Mouse (Mus musculus): Measurements from ENCODE around the gene Eno2. TPM values are rescaled to one million over a fixed set of nuclear protein-coding genes. Genes with fewer than 3 reads are reported as not detected.

The Eno2 gene
- total and polyA plus RNA-seq, 3 experiments: 20.8 to 24.6 (median 23.6) TPM

DNA sequence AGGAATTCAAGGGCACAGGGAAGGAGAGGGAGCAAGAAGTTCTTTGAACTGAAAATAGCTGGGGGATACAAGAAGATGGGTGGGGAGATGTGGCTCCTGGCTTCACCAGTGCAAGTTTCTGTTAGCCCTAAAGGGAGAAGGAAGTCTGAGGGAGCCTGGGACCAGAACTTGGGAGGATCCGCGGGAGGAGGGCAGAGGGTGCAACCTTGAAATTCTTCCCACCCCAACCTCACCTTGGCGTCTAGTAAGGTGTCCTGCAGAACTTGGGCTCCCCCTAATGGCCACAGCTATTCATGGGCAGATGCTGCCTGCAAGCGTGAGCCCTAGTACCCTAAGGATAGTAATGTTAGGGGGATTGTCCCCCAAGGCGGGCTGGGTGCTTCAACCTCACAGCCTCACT is 10.2 kb downstream of the Eno2 start:
- TF ChIP-seq MXI1 (IDR thresholded peaks at IDR 0.05; ENCODE audit: low read depth, low read length) (no peak), ELF1 (IDR thresholded peaks at IDR 0.05; ENCODE audit: low read depth, low read length) (0 out of 2 replicates have a peak, but pooled peaks have one; percentile 18), HCFC1 (IDR thresholded peaks at IDR 0.05; ENCODE audit: low read depth, low read length) (peak; percentile 70), ZMIZ1 (IDR thresholded peaks at IDR 0.05; ENCODE audit: low read depth, low read length) (no peak), IRF4 (IDR thresholded peaks at IDR 0.05; ENCODE audit: low read depth, low read length) (peak; percentile 30; the same call in 1 of the 2 replicates), MYC (IDR thresholded peaks at IDR 0.05; ENCODE audit: low read depth, low read length) (peak; percentile 45; the same call in 1 of the 2 replicates), POLR2A (IDR thresholded peaks at IDR 0.05; ENCODE audit: low read depth, low read length) (peak; percentile 43; the same call in 1 of the 2 replicates), RCOR1 (conservative IDR thresholded peaks at IDR 0.05; ENCODE audit: low read depth, low read length) (no peak), SMC3 (IDR thresholded peaks at IDR 0.05; ENCODE audit: low read depth, low read length) (peak; percentile 86), CTCF (conservative IDR thresholded peaks at IDR 0.05 in 1 of 2, IDR thresholded peaks at IDR 0.05 in 1 of 2; ENCODE audit: low read depth in 2 of 2, low read length in 2 of 2) (peak; percentile 91 to 98), RAD21 (IDR thresholded peaks at IDR 0.05; ENCODE audit: low read depth, low read length) (peak; percentile 95), UBTF (IDR thresholded peaks at IDR 0.05; ENCODE audit: low read depth, low read length) (0 out of 2 replicates have a peak, but pooled peaks have one; percentile 40), TCF12 (IDR thresholded peaks at IDR 0.05; ENCODE audit: low read depth, low read length) (0 out of 2 replicates have a peak, but pooled peaks have one; percentile 6), POLR2AphosphoS2 (IDR thresholded peaks at IDR 0.05; ENCODE audit: low read depth, low read length) (peak; percentile 56; the same call in 1 of the 2 replicates)
- dilution Hi-C loops (cut with MboI; ENCODE audit: extremely low pct_ligation_motif_present, extremely low pct_unique_long_range_greater_than_20kb, low sequenced_read_pairs): no loop called here
- Histone ChIP-seq H3K4me2 (ENCODE audit: insufficient read depth, low read depth, poor library complexity, severe bottlenecking) (peak overlapping the region; percentile 79), H3K36me3 (replicated peaks in 1 of 2; ENCODE audit: control insufficient read depth in 1 of 2, insufficient read depth in 1 of 2, low read length in 1 of 2) (peaks cover 19 to 48% of the 10 kb centered on the region in 2 experiments), H3K4me1 (ENCODE audit: control insufficient read depth in 1 of 2, insufficient read depth in 2 of 2) (peaks cover 5 to 38% of the 10 kb centered on the region in 2 experiments), H3K27me3 (replicated peaks) (no peaks in the 10 kb centered on the region), H3K4me3 (replicated peaks in 1 of 3; ENCODE audit: low read depth in 2 of 3, low read length in 2 of 3, poor library complexity in 1 of 3) (peak overlapping the region in 1 of 3 experiments; percentile 12), H3K9me3 (replicated peaks; ENCODE audit: low read length) (no peaks in the 10 kb centered on the region), H3K27ac (ENCODE audit: insufficient read depth, low read depth) (no peak overlapping the region), H3K79me2 (replicated peaks; ENCODE audit: control insufficient read depth, extremely low read depth, insufficient read depth, poor library complexity, severe bottlenecking) (peaks cover 6% of the 10 kb centered on the region; the same call in 1 of the 2 replicates), H3K9ac (ENCODE audit: insufficient read depth, low read depth) (peak overlapping the region; percentile 65)
- in situ Hi-C loops (cut with MboI; ENCODE audit: low pct_ligation_motif_present, low pct_unique_long_range_greater_than_20kb, low sequenced_read_pairs): no loop called here
- DNase-seq (ENCODE audit: extremely low read depth): peak; percentile 91

DNA sequence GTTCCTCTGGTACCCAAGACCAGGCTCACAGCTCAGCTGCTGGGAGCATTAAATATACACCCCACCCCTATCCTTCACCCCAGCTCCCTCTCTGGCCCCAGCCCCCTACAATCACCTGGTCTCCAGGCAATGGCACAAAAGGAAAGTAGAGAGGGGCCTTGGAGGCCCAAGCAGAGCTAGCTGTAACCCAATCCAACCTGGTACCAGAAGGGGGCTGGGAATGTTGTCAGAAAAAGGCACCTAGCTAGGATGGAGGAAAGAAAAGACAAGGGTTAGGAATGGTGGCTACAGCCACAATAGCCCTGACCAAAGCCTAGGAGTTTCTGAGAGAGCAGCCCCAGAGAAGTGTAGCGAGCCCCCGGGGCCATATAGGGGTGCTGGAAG is 10.6 kb downstream of the Eno2 start:
- Histone ChIP-seq H3K79me2 (replicated peaks; ENCODE audit: control insufficient read depth, extremely low read depth, insufficient read depth, poor library complexity, severe bottlenecking) (peaks cover 6% of the 10 kb centered on the region; the same call in 1 of the 2 replicates), H3K36me3 (replicated peaks in 1 of 2; ENCODE audit: control insufficient read depth in 1 of 2, insufficient read depth in 1 of 2, low read length in 1 of 2) (peaks cover 16 to 44% of the 10 kb centered on the region in 2 experiments), H3K4me3 (replicated peaks in 1 of 3; ENCODE audit: low read depth in 2 of 3, low read length in 2 of 3, poor library complexity in 1 of 3) (peak overlapping the region in 1 of 3 experiments; percentile 12), H3K4me1 (ENCODE audit: control insufficient read depth in 1 of 2, insufficient read depth in 2 of 2) (peaks cover 5 to 39% of the 10 kb centered on the region in 2 experiments), H3K9me3 (replicated peaks; ENCODE audit: low read length) (no peaks in the 10 kb centered on the region), H3K27me3 (replicated peaks) (no peaks in the 10 kb centered on the region), H3K27ac (ENCODE audit: insufficient read depth, low read depth) (no peak overlapping the region), H3K9ac (ENCODE audit: insufficient read depth, low read depth) (peak overlapping the region; percentile 65), H3K4me2 (ENCODE audit: insufficient read depth, low read depth, poor library complexity, severe bottlenecking) (peak overlapping the region; percentile 79)
- dilution Hi-C loops (cut with MboI; ENCODE audit: extremely low pct_ligation_motif_present, extremely low pct_unique_long_range_greater_than_20kb, low sequenced_read_pairs): no loop called here
- no peak for DNase-seq (ENCODE audit: extremely low read depth)
- in situ Hi-C loops (cut with MboI; ENCODE audit: low pct_ligation_motif_present, low pct_unique_long_range_greater_than_20kb, low sequenced_read_pairs): no loop called here
- TF ChIP-seq ZNF384 (IDR thresholded peaks at IDR 0.05; ENCODE audit: low read depth, low read length) (no peak), MEF2A (IDR thresholded peaks at IDR 0.05; ENCODE audit: borderline replicate concordance, low read depth, low read length) (no peak), BHLHE40 (IDR thresholded peaks at IDR 0.05; ENCODE audit: low read depth, low read length) (no peak), SMC3 (IDR thresholded peaks at IDR 0.05; ENCODE audit: low read depth, low read length) (no peak), JUN (IDR thresholded peaks at IDR 0.05; ENCODE audit: insufficient read depth, low read depth, low read length) (no peak), RAD21 (IDR thresholded peaks at IDR 0.05; ENCODE audit: low read depth, low read length) (no peak), NRF1 (IDR thresholded peaks at IDR 0.05; ENCODE audit: low read depth, low read length) (no peak), TBP (conservative IDR thresholded peaks at IDR 0.05; ENCODE audit: low read depth, low read length) (no peak), MXI1 (IDR thresholded peaks at IDR 0.05; ENCODE audit: low read depth, low read length) (no peak), GABPA (IDR thresholded peaks at IDR 0.05; ENCODE audit: insufficient replicate concordance, low read depth, low read length) (no peak)
